Mouse (Mus musculus) intestine, embryonic 14.5 days (tissue): ENCODE data around the gene Matn1. TPM values are rescaled to one million over a fixed set of nuclear protein-coding genes. Genes with fewer than 3 reads are reported as not detected.

ENCODE experiments used
- polyA plus RNA-seq: library from polyadenylated mRNA; unstranded; fragments of >200 nt; fragmentation: Nextera tagmentation; extraction: Ambion mirVana; gene quantifications from 2 replicates; pipeline ENCODE4 v1.2.1, GENCODE M21; 2014

Gene Matn1
- polyA plus RNA-seq, 1 experiment from 2014 or later = not detected

Other genes starting within 250 kb of the Matn1 start
- 19.2 and 21.1 TPM in 2 replicates for gene Sdc3, start 151.8 kb upstream of the Matn1 start, polyA plus RNA-seq
- gene Laptm5, start 31.3 kb upstream of the Matn1 start, polyA plus RNA-seq = 37.2 and 40.6 TPM in 2 replicates